Mouse (Mus musculus): Measurements from ENCODE around the gene Capn1.

GRCm38 (mm10) chr19:6005541-6005940, 10.2 kb downstream of the Capn1 start:
- TF ChIP-seq EP300 (optimal IDR thresholded peaks at IDR 0.05) = no peak
- no peak for TF ChIP-seq CTCF (IDR thresholded peaks at IDR 0.05; ENCODE audit: low read depth)

All from stomach, postnatal 0 days (tissue).